Mouse (Mus musculus) WW6 (cell line): ENCODE data around the gene Asna1.

Experiments used
- DNase-seq: peaks from one replicate; pipeline ENCODE4 v3.0.0-alpha.2; 2013; ENCODE audit warnings: low read depth, low spot score

The Asna1 gene

GRCm38 (mm10) chr8:84975434-84975833, 49.6 kb downstream of the Asna1 start:
- DNase-seq, result no peak

- no peak for DNase-seq
Observed at GRCm38 (mm10) chr8:84974543-84975142, 50.4 kb downstream of the Asna1 start.

- no peak for DNase-seq
Observed at GRCm38 (mm10) chr8:84973803-84974542, 51.1 kb downstream of the Asna1 start.

DNA sequence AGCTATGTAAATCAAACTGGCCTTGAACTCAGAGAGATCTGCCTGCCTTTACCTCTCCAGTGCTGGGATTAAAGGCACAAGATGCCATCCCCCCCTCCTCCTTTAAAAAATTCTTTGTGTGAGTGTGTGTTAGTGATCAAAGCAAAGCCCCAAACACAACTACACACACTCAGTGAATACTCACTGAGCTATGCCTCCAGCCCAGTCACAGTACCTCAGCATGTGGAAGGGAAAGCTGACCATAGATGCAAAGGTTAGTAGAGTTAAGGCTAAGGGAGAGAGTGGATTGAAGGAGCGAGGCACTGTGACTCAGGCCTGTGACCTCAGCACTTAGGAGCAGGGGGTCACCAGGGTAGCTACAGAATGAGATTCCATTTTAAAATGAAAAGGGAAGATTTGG, 52.0 kb downstream of the Asna1 start:
- no peak for DNase-seq

DNA sequence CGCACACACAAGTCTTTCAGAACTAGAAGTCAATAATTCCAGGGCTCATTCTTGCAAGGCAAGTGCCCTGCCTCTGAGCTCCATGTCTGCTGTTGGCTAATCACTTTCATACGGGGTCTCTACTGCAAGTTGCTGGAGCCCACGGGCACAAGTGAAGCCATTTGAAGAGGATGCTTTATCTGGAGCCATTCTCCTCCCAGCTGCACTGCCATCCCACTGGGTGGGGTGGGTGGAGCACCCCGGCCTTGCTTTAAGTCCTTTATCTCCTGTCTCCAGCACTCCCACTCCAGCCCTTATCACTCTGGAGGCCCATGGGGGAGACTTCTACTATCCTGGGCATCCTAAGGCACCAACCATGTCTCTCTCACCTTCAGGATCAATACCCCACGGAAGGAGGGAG, 54.2 kb downstream of the Asna1 start:
- DNase-seq, result no peak

GRCm38 (mm10) chr8:84970135-84970790, 54.8 kb downstream of the Asna1 start:
- no peak for DNase-seq

- DNase-seq, result no peak
Observed at GRCm38 (mm10) chr8:84969241-84970134, 55.6 kb downstream of the Asna1 start, which contains the start of the genes Gm49661, Prdx2 and Rnaseh2a. TSS of gene Gm49661 (minus strand) at chr8:84969433. TSS of gene Prdx2 (plus strand) at chr8:84969587. TSS of gene Rnaseh2a (minus strand) at chr8:84969767.

GRCm38 (mm10) chr8:84968650-84969049, 56.4 kb downstream of the Asna1 start:
- no peak for DNase-seq
